Mouse (Mus musculus) testis, postnatal 10 days (tissue): ENCODE measurements around the gene Gm21294.
A peak's percentile ranks its signal among the peaks of the same experiment; 100 is the strongest.
"Not testable (repeated sequence)": the region's sequence is repeated elsewhere in the genome, so short reads cannot be mapped to it uniquely, and the experiment has no call there.

Source experiments
- DNase-seq: peaks from one replicate; pipeline ENCODE4 v3.0.0; 2021; ENCODE audit warnings: low spot score

Gene Gm21294

DNA sequence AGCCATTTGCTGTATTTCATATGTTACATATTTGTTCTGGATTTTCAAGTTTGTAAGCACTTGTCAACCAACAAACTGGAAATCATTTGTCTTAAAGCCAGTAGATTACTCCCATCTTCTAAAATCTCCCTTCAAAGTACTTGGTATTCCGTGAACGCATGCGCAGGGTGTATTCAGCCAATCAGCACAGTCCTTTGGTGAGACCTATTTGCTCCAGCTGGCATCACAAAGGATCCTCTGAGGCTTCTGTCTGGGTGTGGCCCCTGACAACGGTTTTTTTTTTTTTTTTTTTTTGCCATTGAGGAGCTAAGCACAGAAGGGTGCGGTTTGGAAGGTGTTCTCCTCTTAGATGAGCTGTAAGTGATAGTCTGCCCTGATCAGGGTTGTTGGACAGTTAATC is at the start of gene Gm21294:
Gm21294 (plus strand) TSS at position 301 of the 400 bp plus-strand sequence.
- DNase-seq = not testable (repeated sequence)

GRCm38 (mm10) chrY:89126246-89126645 is 73.6 kb downstream of the Gm21294 start:
- DNase-seq = peak; percentile 3
